Mouse (Mus musculus): ENCODE data around the gene Nub1. TPM values are rescaled to one million over a fixed set of nuclear protein-coding genes. Genes with fewer than 3 reads are reported as not detected.
"Not testable (repeated sequence)": the region's sequence is repeated elsewhere in the genome, so short reads cannot be mapped to it uniquely, and the experiment has no call there.

Nub1 gene
- total RNA-seq (2021), result 10 to 100 TPM; 78.7 to 84.1 TPM
- long read RNA-seq, experiment 1, transcript Nub1-201 (15 exons, 3,269 nt), result major isoform, 48 of 105 reads
- long read RNA-seq, experiment 1, transcript Nub1-202 (15 exons, 3,546 nt), result minor isoform, 29 of 105 reads
- long read RNA-seq, experiment 1, partial matches to known transcripts, result 14 of 105 reads
- long read RNA-seq, experiment 1, other reads (novel, unspliced or antisense), result 12 of 105 reads
- long read RNA-seq, experiment 2, transcript Nub1-201 (15 exons, 3,269 nt), result major isoform, 33 of 85 reads
- long read RNA-seq, experiment 2, transcript Nub1-202 (15 exons, 3,546 nt), result minor isoform, 29 of 85 reads
- long read RNA-seq, experiment 2, partial matches to known transcripts, result 13 of 85 reads
- long read RNA-seq, experiment 2, other reads (novel, unspliced or antisense), result 10 of 85 reads

DNA sequence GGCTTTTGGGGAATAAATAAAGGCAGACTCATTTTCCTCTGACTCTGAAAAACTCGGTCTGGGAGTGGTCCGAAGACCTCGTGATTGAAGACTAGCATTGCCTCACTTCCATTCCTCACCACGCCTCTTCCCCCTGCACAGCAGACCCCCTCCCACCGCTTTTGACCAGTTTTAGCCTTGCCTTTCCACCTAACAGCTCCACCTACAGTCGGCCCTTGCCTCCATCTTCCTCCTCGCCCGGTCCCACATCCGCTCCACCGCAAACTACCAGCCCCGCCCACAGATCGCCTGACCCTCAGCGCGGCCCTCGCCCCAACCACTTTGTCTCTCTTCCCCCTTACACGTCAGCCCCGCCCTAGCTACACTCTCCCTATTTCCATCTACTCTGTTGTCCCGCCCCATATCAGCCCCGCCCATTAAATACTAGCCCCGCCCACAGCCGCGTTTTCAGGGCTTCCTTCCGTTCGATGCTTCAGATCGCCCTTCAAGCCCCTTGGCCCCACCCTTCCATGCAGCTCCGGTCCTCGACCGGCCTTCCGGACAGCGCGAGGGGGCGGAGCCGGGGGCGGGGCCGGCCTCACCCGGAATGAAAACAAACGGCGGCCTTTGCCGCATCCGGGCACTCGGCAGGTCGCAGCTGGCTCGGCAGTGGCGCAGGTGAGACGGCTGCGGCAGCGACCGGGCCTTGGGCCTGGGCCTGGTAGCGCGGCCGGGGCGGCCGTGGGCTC, at the start of gene Nub1:
Gene Nub1, plus strand, starts transcription at position 167 of the 728 bp plus-strand sequence.
- peak; percentile 94 to 96 for DNase-seq (ENCODE audit: low spot score in 2 of 2)

DNA sequence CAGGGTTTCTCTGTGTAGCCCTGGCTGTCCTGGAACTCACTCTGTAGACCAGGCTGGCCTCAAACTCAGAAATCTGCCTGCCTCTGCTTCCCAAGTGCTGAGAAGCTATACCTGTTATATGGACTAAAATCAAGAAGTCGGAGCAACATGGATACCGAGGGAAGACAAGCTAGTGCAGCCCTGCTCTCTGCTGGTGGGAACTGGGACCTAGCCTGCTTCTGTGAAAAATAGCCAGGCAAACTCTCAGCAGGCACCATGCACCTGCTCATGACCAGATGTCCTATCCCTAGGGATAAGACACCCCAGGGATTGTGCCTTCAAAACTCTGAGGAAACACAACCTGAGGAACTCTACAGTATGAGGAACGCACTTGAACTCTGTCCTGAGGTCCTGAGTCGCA, 48.3 kb upstream of the Nub1 start:
- no peak for DNase-seq (ENCODE audit: low spot score in 2 of 2)

DNA sequence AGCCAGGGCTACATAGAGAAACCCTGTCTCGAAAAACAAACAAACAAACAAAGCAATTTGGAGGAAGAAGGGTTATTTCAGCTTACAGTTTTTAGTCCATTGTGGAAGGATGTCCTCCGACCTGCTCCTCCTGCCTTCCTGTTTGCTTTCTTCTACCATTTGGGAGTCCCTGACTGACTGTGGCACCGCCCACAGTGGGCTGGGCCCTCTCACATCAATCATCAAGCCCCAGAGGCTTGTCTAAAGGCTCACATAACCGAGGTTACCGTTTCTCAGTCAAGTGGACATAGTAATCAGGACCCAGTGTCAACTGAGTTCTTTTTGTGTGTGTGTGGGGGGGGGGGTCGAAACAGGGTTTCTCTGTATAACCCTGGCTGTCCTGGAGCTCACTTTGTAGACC, 47.2 kb upstream of the Nub1 start:
- DNase-seq (ENCODE audit: low spot score in 2 of 2), result no peak

DNA sequence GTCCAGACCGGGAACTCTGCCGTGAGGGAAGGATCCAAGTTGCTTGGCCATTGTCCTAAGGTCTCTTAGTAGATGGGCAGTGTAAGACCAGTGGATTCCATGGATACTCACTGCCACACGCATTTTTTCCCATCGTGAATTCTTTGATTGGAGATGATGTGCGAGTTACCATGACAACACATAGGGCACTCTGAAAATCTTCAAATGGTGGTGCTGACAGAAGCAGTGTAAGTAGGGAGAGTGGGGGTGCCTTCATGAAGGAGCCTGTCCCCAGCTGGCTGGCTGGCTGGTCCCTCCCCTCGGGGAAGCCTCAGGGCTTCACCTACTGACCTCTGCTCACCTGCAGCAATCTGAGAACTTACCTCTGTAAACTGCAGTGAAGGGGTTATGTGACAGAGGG, 46.3 kb upstream of the Nub1 start:
- DNase-seq (ENCODE audit: low spot score in 2 of 2), result no peak

DNA sequence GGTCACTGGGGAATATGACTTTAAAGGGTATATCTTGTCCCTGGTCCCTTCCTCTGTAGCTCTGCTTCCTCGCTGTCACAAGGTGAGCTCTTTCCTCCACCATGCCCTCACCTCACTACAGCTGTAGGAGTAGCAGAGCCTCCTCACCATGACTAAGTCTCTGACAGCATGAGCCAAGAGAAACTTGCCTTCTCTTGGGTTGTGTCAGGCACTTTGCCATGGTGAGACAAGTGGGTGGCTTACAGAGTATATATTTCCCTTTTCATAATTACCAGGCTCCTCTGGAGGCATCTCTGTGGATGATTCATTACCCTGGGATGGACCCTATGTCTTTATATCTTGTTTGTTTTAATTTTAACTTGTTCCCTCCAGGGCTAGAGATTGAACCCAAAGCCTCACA, 39.9 kb upstream of the Nub1 start:
- DNase-seq (ENCODE audit: low spot score in 2 of 2), result peak; percentile 32 to 35

DNA sequence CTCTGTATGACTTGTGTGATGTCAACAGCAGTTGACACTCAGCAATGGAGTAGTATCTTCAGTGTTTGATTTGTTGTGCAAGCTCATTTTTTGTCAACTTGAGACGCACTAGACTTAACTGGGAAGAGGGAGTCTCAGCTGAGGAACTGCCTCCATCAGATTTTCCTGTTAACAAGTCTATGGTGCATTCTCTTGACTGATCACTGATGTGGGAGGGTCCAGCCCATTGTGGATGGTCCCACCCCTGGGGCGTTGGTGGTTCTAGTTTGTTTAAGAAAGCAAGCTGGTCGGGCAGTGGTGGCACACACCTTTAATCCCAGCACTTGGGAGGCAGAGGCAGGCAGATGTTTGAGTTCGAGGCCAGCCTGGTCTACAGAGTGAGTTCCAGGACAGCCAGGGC, 36.1 kb upstream of the Nub1 start:
- DNase-seq (ENCODE audit: low spot score in 2 of 2), result no peak

DNA sequence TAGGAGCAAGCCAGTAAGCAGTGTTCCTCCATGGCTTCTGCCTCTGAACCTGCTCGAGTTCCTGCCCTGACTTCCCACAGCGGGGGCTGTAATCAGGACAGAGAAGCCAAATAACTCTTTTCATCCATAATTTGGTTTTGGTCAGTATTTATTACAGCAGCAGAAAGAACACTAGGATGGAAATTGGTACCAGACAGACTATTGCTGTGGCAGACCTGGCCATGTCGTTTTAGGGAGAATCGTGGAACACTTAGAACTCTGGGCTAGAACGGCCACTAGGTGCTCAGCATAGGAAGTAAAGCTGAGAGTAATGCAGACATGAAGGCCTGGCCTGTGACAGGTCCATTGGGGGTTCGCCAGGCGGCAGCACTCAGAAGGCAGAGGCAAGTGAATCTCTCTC, 35.6 kb upstream of the Nub1 start:
- DNase-seq (ENCODE audit: low spot score in 2 of 2), result no peak

DNA sequence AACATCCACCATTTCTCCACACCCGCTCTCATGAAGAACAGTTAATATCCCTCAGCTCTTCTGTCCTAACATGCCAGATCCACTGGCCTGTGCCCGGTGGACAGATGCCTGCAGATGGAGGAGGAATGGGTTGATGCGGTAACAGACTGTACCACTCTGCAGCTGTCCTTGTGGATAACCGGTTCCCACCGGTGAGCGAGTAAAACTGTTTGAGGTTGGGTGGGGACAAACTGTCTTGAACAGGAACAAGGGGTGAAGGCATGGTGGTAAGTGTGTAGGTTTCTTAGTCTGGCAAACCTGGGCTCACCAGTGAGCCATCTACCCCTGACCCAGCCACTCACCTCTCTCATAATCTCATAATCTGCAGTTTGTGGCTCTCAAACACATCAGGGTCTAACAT, 34.0 kb upstream of the Nub1 start:
- no peak for DNase-seq (ENCODE audit: low spot score in 2 of 2)

DNA sequence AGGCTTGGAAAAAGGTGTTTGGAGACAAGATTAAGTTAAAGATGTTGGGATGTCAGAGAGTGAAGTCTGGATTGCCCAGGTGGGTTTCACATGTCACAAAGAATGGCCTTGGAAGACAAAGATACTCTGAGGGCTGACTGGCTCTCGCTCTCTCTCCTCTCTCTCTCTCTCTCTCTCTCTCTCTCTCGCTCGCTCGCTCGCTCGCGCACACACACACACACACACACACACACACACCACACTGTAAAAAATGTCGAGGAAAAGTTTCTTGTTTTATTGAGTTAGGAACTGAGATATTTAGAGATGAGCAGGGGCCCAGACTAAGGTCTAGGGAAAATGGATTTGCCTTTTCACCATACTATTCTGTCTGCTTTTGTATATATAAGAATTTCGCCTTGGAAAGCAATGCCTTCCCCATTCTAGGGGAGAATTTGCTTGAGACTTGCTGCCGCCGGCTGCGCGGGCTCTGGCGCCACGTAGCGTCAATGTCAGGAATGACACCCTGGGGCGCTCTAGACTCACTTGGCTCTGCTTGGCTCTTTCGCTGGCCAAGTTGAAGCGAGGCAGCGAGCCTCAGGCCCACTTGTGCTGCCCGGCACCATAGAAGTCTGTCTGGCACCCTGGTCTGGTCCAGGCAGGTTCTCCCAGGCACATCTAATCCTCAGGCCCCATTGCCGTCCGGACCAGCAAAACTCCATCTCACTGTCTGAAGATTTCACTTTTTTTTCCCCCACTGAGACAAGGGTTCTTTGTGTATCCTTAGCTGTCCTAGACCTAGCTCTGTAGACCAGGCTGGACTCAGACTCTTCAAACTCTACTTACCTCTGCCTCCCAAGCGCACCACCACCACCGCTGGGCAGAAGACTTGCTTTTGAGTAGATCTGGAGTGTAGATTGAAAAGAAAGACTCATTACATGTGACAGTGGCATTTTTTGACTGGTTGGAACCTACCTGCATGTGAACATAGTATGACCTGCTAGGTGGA, 33.3 kb upstream of the Nub1 start:
- peak; percentile 88 to 93 for DNase-seq (ENCODE audit: low spot score in 2 of 2)

DNA sequence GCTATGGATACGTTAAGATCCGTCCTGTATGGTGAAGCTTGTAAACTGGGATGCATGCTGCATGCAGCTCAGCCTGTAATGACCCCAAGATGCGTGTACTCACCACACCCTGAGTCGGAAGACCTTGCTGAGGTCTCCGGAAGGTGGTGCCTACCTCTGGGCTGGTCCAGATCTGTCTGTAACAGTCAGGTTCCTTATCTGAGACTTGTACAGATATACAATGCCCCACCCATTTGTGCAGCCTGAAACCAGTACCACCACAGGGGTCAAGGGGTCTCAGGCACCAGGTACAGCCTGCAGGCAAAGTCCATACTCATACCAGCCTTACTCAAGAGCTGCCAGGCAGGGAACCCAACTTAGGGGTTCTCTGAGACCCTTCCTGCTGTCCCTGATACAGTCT, 32.6 kb upstream of the Nub1 start:
- DNase-seq (ENCODE audit: low spot score in 2 of 2), result no peak

DNA sequence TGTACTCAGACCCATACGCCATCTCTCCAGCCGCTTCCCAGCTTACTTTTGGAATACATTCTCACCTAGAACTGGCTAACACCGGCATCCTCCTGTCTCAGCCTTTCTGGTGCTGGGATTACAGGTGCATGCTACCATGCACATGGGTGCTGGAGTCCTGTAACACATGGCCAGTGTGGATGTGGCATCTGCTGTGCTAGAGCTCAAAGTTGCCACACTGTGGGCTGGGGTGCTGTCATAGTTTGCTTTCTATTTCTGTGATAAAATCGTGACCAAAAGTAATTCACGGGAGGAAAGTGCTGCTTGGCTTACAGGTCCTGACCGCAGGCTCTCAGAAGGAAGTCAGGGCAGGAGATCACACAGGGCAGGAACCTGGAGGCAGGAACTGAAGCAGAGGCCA, 30.8 kb upstream of the Nub1 start:
- DNase-seq (ENCODE audit: low spot score in 2 of 2), result no peak

DNA sequence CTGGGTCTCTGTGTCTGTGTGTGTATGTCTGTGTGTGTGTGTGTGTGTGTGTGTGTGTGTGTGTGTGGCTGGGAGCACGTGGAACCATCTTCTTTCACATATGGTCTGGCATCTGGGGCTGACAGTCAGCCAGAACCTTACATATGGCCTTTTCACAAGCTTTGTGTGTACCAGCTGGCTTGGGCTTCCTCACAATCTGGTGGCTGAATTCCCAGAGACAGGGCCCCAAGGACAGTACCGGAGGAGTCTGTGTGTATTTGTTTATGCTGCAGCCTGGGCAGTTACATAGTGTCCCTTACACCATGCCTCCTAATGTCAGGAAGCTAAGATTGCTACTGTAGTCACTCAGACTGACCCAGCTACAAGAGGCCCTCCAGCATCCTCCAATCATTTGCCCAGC, 28.2 kb upstream of the Nub1 start:
- no peak for DNase-seq (ENCODE audit: low spot score in 2 of 2)

DNA sequence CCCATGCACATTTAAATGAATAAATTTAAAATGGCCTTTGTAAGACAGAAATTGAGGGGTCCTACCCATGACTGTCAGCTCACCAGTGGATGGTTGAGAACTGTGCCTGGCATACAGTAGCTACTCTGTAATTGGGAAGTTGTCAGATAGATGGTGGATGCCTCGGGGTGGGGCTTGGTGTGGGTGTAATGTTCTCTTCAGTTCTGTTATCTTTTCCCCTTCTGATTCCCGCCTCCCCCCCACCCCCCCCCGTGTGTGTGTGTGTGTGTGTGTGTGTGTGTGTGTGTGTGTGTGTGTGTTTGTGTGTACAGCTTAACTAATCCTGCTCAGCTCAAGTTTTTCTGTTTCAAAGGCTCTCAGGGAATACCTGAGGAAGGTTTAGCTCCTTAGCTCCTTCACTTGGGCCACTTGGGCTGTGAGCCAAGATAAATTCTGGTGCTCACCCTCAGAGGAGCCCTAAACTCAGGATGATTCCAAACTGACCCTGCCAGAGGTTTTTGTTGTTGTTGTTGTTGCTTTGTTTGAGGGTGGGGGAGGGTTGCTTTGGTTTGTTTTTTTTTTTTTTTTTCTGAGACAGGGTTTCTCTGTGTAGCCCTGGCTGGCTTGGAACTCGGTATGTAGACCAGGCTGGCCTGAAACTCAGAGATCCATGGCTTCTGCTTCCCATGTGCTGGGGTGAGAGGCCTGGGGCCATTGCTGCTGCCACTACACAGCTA, 25.5 kb upstream of the Nub1 start:
- DNase-seq (ENCODE audit: low spot score in 2 of 2), result no peak

DNA sequence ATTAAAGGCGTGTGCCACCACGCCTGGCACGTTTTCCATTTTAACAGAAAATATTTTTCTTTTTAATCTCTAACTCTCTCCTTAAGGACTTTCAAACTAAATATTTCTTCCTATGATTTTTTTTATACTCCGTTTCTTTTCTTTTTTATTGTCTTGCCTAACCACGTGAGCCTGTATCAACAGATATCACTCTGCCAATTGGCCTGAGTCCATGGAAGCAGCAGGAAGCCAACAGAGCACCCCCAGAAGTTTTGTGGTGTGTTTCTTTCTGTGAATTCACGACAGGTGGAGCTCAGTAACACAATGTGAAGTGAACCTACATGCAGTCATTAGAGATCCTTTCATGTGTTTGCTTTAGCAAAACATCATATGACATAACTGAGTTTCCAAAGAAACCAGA, 23.9 kb upstream of the Nub1 start:
- DNase-seq (ENCODE audit: low spot score in 2 of 2), result no peak

DNA sequence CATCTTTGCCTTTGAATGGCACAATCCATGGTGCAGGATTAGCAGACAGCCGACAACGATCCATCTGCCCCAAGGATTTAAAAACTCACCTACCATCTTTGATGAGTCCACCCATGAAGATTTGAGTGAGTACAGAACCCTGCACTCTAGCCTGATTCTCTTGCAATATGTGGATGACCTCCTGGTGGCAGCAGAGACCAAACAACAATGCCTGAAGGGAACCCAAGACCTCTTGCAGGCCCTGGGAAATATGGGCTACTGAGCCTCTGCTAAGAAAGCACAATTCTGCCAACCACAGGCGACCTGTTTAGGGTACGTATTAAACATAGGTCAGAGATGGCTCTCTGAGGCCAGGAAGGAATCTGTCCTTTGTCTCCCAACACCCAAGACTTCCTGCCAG, 11.1 kb upstream of the Nub1 start:
- peak; percentile 86 to 89 for DNase-seq (ENCODE audit: low spot score in 2 of 2)

DNA sequence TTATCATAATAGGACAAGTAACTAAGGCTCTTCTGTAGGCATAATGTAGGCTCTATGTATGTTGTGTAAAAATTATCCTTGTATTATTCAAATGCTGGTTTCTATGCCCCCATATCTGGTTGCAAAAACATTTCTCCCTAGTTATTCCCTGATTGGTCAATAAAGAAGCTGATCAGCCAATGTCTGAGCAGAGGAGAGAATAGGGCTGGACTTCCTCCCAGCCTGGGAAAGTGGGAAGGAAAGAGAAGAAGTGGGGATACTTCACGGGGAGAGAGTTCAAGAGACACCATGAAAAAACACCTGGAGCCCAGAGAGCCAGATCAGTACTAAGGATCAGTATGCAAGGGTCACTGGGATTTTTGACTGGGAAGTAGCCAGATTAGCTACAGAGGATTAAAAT, 3.9 kb upstream of the Nub1 start:
- no peak for DNase-seq (ENCODE audit: low spot score in 2 of 2)

DNA sequence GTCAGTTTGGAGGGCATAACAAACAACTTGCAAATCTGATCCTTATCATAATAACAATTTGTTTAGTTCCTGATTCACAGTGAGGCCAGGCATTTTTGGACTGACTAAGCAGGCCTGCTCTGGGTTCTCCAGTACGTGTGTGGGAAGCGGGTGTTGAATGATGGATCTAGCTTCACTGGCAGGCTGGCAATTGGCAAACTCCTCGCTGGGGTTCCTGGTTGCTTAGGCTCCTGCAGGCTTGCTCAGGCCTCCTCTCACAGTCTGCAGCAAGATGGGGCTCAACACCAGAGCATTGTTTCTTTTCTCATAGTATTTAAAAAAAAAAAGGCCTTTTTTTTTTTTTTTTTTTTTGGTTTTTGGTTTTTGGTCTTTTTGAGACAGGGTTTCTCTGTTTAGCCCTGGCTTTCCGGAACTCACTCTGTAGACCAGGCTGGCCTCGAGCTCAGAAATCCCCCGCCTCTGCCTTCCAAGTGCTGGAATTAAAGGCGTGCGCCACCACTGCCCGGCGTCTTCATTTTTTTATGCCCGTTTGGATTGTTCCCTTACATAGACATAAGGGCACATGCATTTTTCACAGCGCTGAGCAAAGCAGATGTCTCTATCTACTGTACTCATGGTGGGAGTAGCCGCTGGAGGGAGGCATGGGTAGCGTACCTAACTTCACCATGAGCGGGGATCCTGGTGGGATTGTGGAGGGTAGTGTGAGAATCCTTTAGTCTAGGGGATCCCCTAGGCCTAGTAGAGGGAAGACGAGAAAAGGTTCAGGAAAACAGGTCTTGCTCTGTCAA, 560 bp upstream of the Nub1 start:
- DNase-seq (ENCODE audit: low spot score in 2 of 2), result peak; percentile 62 to 71

DNA sequence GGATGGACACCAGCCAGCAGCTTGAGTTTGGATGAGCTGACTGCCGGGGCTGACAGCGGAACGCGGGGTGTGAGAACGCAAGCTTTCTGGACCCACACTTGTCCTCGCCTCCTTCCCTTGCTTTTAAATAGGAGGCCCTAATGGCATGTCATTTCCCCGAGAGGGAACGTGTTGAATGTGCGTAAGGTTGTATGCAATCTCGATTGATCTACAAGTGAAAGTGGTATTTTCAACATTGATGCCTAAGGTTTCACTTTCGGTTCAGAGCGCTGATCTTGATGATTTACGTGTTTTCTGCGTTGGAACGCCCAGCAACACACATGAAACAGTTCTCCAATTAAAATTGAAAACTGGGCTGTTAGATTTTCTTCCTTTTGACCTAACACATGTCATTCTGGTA, 844 bp downstream of the Nub1 start:
- DNase-seq (ENCODE audit: low spot score in 2 of 2), result no peak

DNA sequence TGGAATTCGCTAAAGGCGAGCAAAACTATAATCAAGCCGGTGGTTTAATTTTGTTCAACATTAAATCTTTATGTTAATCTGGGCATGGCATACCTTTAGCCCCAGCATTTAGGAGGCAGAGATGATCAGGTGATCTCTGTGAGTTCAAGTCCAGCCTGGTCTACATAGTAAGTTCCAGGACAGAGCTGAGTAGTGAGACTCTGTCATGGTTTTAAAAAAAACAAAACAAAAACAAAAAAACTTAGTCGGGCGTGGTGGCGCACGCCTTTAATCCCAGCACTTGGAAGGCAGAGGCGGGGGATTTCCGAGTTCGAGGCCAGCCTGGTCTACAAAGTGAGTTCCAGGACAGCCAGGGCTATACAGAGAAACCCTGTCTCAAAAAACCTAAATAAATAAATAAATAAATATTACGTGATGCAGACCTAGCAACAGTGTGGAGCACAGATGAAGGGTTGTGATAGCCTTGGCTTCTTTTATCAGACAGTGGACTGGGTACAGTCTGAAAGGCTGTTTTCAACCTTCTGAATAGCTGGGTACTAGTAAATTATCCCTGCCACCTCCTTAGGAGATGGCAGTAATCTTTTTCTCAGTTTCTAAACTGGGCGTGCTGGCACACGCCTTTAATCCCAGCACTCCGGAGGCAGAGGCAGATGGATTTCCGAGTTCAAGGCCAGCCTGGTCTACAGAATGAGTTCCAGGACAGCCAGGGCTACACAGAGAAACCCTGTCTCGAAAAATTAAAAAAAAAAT, 1.5 kb downstream of the Nub1 start:
- DNase-seq (ENCODE audit: low spot score in 2 of 2), result not testable (repeated sequence)

Measured in left cerebral cortex, adult 18-20 months (tissue).